Mouse (Mus musculus): Measurements from ENCODE around the gene Sbno2. TPM values are rescaled to one million over a fixed set of nuclear protein-coding genes. Genes with fewer than 3 reads are reported as not detected.
"Not testable (repeated sequence)": the region's sequence is repeated elsewhere in the genome, so short reads cannot be mapped to it uniquely, and the experiment has no call there.

Gene Sbno2
- polyA plus RNA-seq, 1 experiment from 2014 or later = 14.9 TPM

DNA sequence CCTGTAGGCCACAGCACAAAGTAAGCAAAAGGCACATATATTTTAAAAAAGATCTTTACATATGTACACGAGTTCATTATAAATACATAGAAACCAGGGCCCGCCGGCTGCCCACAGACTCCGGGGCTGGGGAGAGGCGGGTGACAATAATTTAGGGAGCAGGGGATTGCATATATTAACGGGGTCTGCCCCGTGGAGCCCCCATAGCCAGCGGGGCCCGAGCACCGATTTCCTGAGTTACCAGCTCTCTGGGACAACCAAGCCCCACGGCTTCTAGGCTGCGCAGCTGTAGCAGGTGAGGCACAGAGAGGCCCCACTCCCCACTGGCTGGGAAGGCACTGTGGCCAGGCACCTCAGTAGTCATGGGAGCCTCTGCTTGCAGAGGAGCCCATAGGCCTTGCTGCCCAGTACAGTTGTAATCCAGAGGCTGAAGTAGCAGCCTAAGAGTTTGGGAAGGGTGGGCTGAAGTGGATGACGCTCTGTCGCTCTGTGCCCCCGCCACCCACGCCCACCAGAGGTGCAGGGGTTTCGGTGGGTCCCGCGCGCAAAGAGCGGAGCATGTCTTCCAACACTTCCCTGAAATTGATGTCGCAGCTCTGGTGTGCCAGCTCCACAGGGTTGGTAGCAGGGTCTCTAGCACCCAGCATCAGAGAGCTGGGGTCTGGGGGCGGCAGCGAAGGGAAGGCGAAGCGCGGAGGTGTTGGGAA, 48.2 kb downstream of the Sbno2 start:
- no peak overlapping the region for H3K4me3 ChIP-seq (replicated peaks; ENCODE audit: low read length)
- ATAC-seq = no peak
- no peaks in the 10 kb centered on the region for H3K9me3 ChIP-seq (ENCODE audit: control insufficient read depth, low read length)
- no peak overlapping the region for H3K4me2 ChIP-seq (ENCODE audit: low read length)
- WGBS = 92% methylated on average over 27 of the region's 27 CpGs
- peaks cover 18% of the 10 kb centered on the region for H3K4me1 ChIP-seq (replicated peaks; ENCODE audit: control insufficient read depth, insufficient read depth, low read length)
- no peaks in the 10 kb centered on the region for H3K27me3 ChIP-seq (replicated peaks; ENCODE audit: control insufficient read depth, insufficient read depth, low read length)
- H3K27ac ChIP-seq (ENCODE audit: low read length) = no peak overlapping the region
- H3K9ac ChIP-seq (replicated peaks; ENCODE audit: low read depth, low read length) = no peak overlapping the region
- H3K36me3 ChIP-seq (ENCODE audit: control insufficient read depth, insufficient read depth) = peaks cover 8% of the 10 kb centered on the region

- H3K9me3 ChIP-seq (ENCODE audit: control insufficient read depth, low read length) = no peaks in the 10 kb centered on the region
- H3K9ac ChIP-seq (replicated peaks; ENCODE audit: low read depth, low read length) = no peak overlapping the region
- H3K4me2 ChIP-seq (ENCODE audit: low read length) = no peak overlapping the region
- peaks cover 18% of the 10 kb centered on the region for H3K4me1 ChIP-seq (replicated peaks; ENCODE audit: control insufficient read depth, insufficient read depth, low read length)
- H3K36me3 ChIP-seq (ENCODE audit: control insufficient read depth, insufficient read depth) = peaks cover 6% of the 10 kb centered on the region
- H3K27ac ChIP-seq (ENCODE audit: low read length) = no peak overlapping the region
- WGBS = 92% methylated on average over 4 of the region's 4 CpGs
- ATAC-seq = no peak
- H3K4me3 ChIP-seq (replicated peaks; ENCODE audit: low read length) = no peak overlapping the region
- no peaks in the 10 kb centered on the region for H3K27me3 ChIP-seq (replicated peaks; ENCODE audit: control insufficient read depth, insufficient read depth, low read length)
Measured at GRCm38 (mm10) chr10:80056506-80056905, 48.9 kb downstream of the Sbno2 start.

DNA sequence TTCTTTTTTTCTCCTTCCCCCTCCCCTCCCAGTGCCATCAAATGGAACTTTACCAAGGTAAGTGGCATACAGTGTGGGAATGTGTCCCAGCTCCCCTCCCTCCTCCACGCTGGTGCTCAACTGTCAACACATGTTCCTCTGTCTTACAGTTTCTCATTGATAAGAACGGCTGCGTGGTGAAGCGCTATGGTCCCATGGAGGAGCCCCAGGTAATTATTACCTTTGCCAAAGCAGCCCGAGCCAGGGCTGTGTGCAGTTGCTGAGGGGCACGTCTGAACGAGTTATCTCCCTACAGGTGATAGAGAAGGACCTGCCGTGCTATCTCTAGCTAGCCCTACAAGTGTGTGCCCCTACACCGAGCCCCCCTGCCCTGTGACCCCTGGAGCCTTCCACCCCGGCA, 49.5 kb downstream of the Sbno2 start:
- Histone ChIP-seq H3K4me2 (ENCODE audit: low read length) (no peak overlapping the region), H3K36me3 (ENCODE audit: control insufficient read depth, insufficient read depth) (peaks cover 6% of the 10 kb centered on the region)
- no peak for ATAC-seq

DNA sequence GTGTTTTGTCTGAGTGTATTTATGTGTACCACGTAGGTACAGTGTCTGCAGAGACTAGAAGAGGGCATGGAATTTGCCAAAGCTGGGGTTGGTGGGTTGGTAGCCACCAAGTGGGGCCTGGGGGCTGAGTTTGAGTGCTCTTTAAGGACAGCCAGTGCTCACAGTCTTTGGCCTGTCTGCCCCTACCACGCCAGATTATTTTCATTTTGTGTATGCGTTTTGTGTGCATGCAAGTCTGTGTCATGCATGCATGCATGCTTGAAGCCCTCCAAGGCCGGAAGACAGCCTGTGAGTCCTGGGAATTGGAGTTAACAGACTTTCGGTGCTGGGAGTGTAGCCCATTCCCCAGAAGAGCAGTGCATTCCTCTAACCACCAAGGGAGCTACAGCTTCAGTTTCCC, 50.0 kb downstream of the Sbno2 start:
- peaks cover 18% of the 10 kb centered on the region for H3K4me1 ChIP-seq (replicated peaks; ENCODE audit: control insufficient read depth, insufficient read depth, low read length)
- H3K27me3 ChIP-seq (replicated peaks; ENCODE audit: control insufficient read depth, insufficient read depth, low read length) = no peaks in the 10 kb centered on the region
- no peak for ATAC-seq
- H3K27ac ChIP-seq (ENCODE audit: low read length) = no peak overlapping the region
- peaks cover 4% of the 10 kb centered on the region for H3K36me3 ChIP-seq (ENCODE audit: control insufficient read depth, insufficient read depth)
- no peak overlapping the region for H3K4me3 ChIP-seq (replicated peaks; ENCODE audit: low read length)
- 82% methylated on average over 5 of the region's 5 CpGs for WGBS
- peak overlapping the region; percentile 84 for H3K4me2 ChIP-seq (ENCODE audit: low read length)
- no peaks in the 10 kb centered on the region for H3K9me3 ChIP-seq (ENCODE audit: control insufficient read depth, low read length)
- H3K9ac ChIP-seq (replicated peaks; ENCODE audit: low read depth, low read length) = no peak overlapping the region; the same call in 1 of the 2 replicates

More for the DNA sequence above, 49.5 kb downstream of the Sbno2 start:
- H3K4me1 ChIP-seq (replicated peaks; ENCODE audit: control insufficient read depth, insufficient read depth, low read length) = peaks cover 18% of the 10 kb centered on the region
- H3K9me3 ChIP-seq (ENCODE audit: control insufficient read depth, low read length) = no peaks in the 10 kb centered on the region
- WGBS = 91% methylated on average over 9 of the region's 10 CpGs
- H3K4me3 ChIP-seq (replicated peaks; ENCODE audit: low read length) = no peak overlapping the region
- no peaks in the 10 kb centered on the region for H3K27me3 ChIP-seq (replicated peaks; ENCODE audit: control insufficient read depth, insufficient read depth, low read length)
- no peak overlapping the region for H3K27ac ChIP-seq (ENCODE audit: low read length)
- H3K9ac ChIP-seq (replicated peaks; ENCODE audit: low read depth, low read length) = no peak overlapping the region

- H3K27ac ChIP-seq (ENCODE audit: low read length); H3K36me3 ChIP-seq (ENCODE audit: control insufficient read depth, insufficient read depth); H3K27me3 ChIP-seq (replicated peaks; ENCODE audit: control insufficient read depth, insufficient read depth, low read length); H3K9me3 ChIP-seq (ENCODE audit: control insufficient read depth, low read length); ATAC-seq: not testable (repeated sequence)
- Histone ChIP-seq H3K4me2 (ENCODE audit: low read length) (peak overlapping the region; percentile 84), H3K4me1 (replicated peaks; ENCODE audit: control insufficient read depth, insufficient read depth, low read length) (peaks cover 18% of the 10 kb centered on the region), H3K9ac (replicated peaks; ENCODE audit: low read depth, low read length) (peak overlapping the region; percentile 91; the same call in 1 of the 2 replicates), H3K4me3 (replicated peaks; ENCODE audit: low read length) (peak overlapping the region; percentile 80)
- 17% methylated on average over 3 of the region's 3 CpGs for WGBS
Measured at GRCm38 (mm10) chr10:80054911-80055310, 50.5 kb downstream of the Sbno2 start.

DNA sequence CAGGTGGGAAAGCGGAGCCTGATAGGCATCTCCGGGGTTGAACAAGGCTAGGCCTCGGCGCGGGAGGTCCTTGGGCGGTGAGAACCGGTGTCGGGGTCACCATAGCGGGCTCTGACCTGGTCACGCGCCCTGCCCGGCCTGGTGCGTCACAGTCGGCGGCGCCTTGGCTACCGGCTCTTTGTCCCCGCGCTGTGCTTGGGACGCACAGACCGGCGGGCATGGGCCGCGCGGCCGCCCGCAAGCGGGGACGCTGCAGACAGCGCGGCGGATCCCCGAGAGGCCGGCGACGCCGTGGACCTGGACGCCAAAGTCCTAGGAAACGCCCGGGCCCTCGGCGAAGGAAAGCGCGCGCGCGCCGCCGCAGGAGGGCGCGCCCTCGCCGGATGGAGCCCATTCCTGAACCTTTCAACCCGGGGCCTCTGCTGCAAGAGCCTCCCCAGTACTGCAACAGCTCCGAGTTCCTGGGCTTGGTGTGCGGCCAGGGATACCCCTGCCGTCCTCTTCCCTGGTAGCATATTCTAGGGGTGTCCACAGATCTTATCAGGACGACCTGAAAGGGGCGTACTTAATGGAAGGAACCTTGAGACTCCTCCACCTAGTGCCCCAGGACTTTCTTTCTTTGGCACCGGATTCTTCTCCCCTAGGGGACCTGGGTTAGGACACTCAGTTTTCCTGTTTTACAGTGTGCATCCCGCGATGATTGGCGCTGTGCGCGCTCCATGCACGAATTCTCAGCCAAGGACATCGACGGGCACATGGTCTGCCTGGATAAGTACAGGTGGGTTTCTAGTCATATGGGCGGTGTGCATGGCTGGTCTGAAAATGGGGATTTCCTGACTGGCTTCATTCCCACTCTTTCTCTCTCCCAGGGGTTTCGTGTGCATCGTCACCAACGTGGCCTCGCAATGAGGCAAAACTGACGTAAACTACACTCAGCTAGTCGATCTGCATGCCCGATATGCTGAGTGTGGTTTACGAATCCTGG, 51.2 kb downstream of the Sbno2 start:
- WGBS = 1% methylated on average over 72 of the region's 77 CpGs
- H3K4me1 ChIP-seq (replicated peaks; ENCODE audit: control insufficient read depth, insufficient read depth, low read length) = peaks cover 18% of the 10 kb centered on the region
- peak; percentile 32 for ATAC-seq
- no peaks in the 10 kb centered on the region for H3K27me3 ChIP-seq (replicated peaks; ENCODE audit: control insufficient read depth, insufficient read depth, low read length)
- peak overlapping the region; percentile 84 for H3K4me2 ChIP-seq (ENCODE audit: low read length)
- H3K9ac ChIP-seq (replicated peaks; ENCODE audit: low read depth, low read length) = peak overlapping the region; percentile 91
- H3K4me3 ChIP-seq (replicated peaks; ENCODE audit: low read length) = peak overlapping the region; percentile 80
- H3K36me3 ChIP-seq (ENCODE audit: control insufficient read depth, insufficient read depth) = peaks cover 2% of the 10 kb centered on the region
- H3K9me3 ChIP-seq (ENCODE audit: control insufficient read depth, low read length) = no peaks in the 10 kb centered on the region
- peak overlapping the region; percentile 92 for H3K27ac ChIP-seq (ENCODE audit: low read length)

GRCm38 (mm10) chr10:80053259-80053780, 52.1 kb downstream of the Sbno2 start:
- H3K4me1 ChIP-seq (replicated peaks; ENCODE audit: control insufficient read depth, insufficient read depth, low read length) = peaks cover 21% of the 10 kb centered on the region
- ATAC-seq = peak; percentile 96
- peak overlapping the region; percentile 84 for H3K4me2 ChIP-seq (ENCODE audit: low read length)
- peaks cover 2% of the 10 kb centered on the region for H3K36me3 ChIP-seq (ENCODE audit: control insufficient read depth, insufficient read depth)
- no peaks in the 10 kb centered on the region for H3K27me3 ChIP-seq (replicated peaks; ENCODE audit: control insufficient read depth, insufficient read depth, low read length)
- under 1% methylated on average over 43 of the region's 47 CpGs for WGBS
- H3K9ac ChIP-seq (replicated peaks; ENCODE audit: low read depth, low read length) = peak overlapping the region; percentile 91
- H3K27ac ChIP-seq (ENCODE audit: low read length) = peak overlapping the region; percentile 92
- peak overlapping the region; percentile 80 for H3K4me3 ChIP-seq (replicated peaks; ENCODE audit: low read length)
- H3K9me3 ChIP-seq (ENCODE audit: control insufficient read depth, low read length) = no peaks in the 10 kb centered on the region

DNA sequence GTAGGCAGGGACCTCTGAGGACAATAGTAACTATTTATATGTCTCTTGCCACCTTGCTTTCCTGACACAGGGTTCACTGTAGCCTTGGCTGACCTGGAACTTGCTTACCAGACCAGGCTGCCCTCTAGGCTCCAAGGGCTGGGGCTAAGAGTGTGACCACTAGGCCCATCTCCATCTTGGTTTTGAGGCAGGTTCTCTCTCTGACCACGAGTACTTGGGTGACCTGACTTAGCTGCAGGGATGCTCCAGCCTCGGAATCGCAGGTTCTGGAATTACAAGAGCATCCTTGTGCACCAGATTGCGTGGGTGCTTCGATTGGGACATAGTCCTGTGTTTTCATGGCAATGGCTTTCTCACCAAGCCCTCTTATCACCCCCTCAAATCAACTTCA, 53.0 kb downstream of the Sbno2 start:
- H3K4me1 ChIP-seq (replicated peaks; ENCODE audit: control insufficient read depth, insufficient read depth, low read length) = peaks cover 25% of the 10 kb centered on the region
- no peak overlapping the region for H3K9ac ChIP-seq (replicated peaks; ENCODE audit: low read depth, low read length)
- no peaks in the 10 kb centered on the region for H3K27me3 ChIP-seq (replicated peaks; ENCODE audit: control insufficient read depth, insufficient read depth, low read length)
- H3K4me3 ChIP-seq (replicated peaks; ENCODE audit: low read length) = no peak overlapping the region
- no peak overlapping the region for H3K27ac ChIP-seq (ENCODE audit: low read length)
- no peak overlapping the region for H3K4me2 ChIP-seq (ENCODE audit: low read length)
- H3K9me3 ChIP-seq (ENCODE audit: control insufficient read depth, low read length) = no peaks in the 10 kb centered on the region
- no peak for ATAC-seq
- H3K36me3 ChIP-seq (ENCODE audit: control insufficient read depth, insufficient read depth) = peaks cover 2% of the 10 kb centered on the region; the same call in 1 of the 2 replicates
- WGBS = 78% methylated on average over 5 of the region's 5 CpGs

Data from forebrain, embryonic 16.5 days (tissue).